Mouse (Mus musculus) forebrain, embryonic 10.5 days (tissue): ENCODE results near the gene Pum2. TPM values are rescaled to one million over a fixed set of nuclear protein-coding genes. Genes with fewer than 3 reads are reported as not detected.

ENCODE experiments used
- DNase-seq: peaks from one replicate; pipeline ENCODE4 v3.0.0-alpha.2; 2017; ENCODE audit warnings: low spot score; ENCODE audit errors: extremely low spot score
- H3K27ac ChIP-seq: fragments of 300-500 bp; sonication (generic); 2 replicates; pipeline ENCODE4 v1.5.1; 2016; ENCODE audit warnings: mild to moderate bottlenecking
- H3K27me3 ChIP-seq: fragments of 300-500 bp; sonication (generic); 2 replicates; pipeline ENCODE4 v1.6.1; 2016; ENCODE audit warnings: mild to moderate bottlenecking; ENCODE audit not compliant: poor library complexity, severe bottlenecking
- H3K36me3 ChIP-seq: fragments of 300-500 bp; sonication (generic); replicated peaks from 2 replicates; pipeline ENCODE4 v1.6.1; 2016; ENCODE audit warnings: mild to moderate bottlenecking, moderate library complexity
- H3K4me1 ChIP-seq: fragments of 300-500 bp; sonication (generic); 2 replicates; pipeline ENCODE4 v1.6.1; 2016
- H3K4me3 ChIP-seq: fragments of 300-500 bp; sonication (generic); 2 replicates; pipeline ENCODE4 v1.5.1; 2016; ENCODE audit warnings: mild to moderate bottlenecking, moderate library complexity
- H3K9me3 ChIP-seq: fragments of 300-500 bp; sonication (generic); 2 replicates; pipeline ENCODE4 v1.6.1; 2016; ENCODE audit warnings: mild to moderate bottlenecking, moderate library complexity
- WGBS: fragments of 180-500 bp; shearing (Covaris S2); methylation state at CpG from one replicate; pipeline ENCODE4 v1.1.7; 2016; 5-methylcytosine and 5-hydroxymethylcytosine counted together
- polyA plus RNA-seq: library from polyadenylated mRNA; unstranded; fragments of >200 nt; fragmentation: Nextera tagmentation; extraction: Ambion mirVana; gene quantifications from 2 replicates; pipeline ENCODE4 v1.2.1, GENCODE M21; 2016

Pum2 gene
- polyA plus RNA-seq, 1 experiment from 2014 or later, result 76.2 TPM

GRCm38 (mm10) chr12:8786984-8787730, 113.2 kb downstream of the Pum2 start:
- H3K4me1 ChIP-seq, result peaks cover 36% of the 10 kb centered on the region
- no peaks in the 10 kb centered on the region for H3K9me3 ChIP-seq
- H3K4me3 ChIP-seq, result no peak overlapping the region
- no peak for DNase-seq
- H3K27me3 ChIP-seq, result no peaks in the 10 kb centered on the region
- no peak overlapping the region for H3K27ac ChIP-seq
- WGBS, result 92% methylated on average over 12 of the region's 12 CpGs
- H3K36me3 ChIP-seq, result peaks cover 69% of the 10 kb centered on the region

- H3K9me3 ChIP-seq, result no peaks in the 10 kb centered on the region
- H3K4me1 ChIP-seq, result peaks cover 29% of the 10 kb centered on the region
- no peaks in the 10 kb centered on the region for H3K27me3 ChIP-seq
- peak overlapping the region; percentile 44; the same call in 1 of the 2 replicates for H3K27ac ChIP-seq
- WGBS, result 65% methylated on average over 3 of the region's 3 CpGs
- peaks cover 81% of the 10 kb centered on the region for H3K36me3 ChIP-seq
- DNase-seq, result no peak
- no peak overlapping the region for H3K4me3 ChIP-seq
Observed at GRCm38 (mm10) chr12:8788469-8788868, 114.5 kb downstream of the Pum2 start.

GRCm38 (mm10) chr12:8790615-8791014, 116.7 kb downstream of the Pum2 start:
- Histone ChIP-seq H3K4me3 (no peak overlapping the region), H3K9me3 (peaks cover 9% of the 10 kb centered on the region), H3K27ac (no peak overlapping the region), H3K27me3 (no peaks in the 10 kb centered on the region), H3K4me1 (peaks cover 29% of the 10 kb centered on the region), H3K36me3 (peaks cover 84% of the 10 kb centered on the region)
- DNase-seq, result no peak
- WGBS, result 95% methylated on average over 12 of the region's 12 CpGs

DNA sequence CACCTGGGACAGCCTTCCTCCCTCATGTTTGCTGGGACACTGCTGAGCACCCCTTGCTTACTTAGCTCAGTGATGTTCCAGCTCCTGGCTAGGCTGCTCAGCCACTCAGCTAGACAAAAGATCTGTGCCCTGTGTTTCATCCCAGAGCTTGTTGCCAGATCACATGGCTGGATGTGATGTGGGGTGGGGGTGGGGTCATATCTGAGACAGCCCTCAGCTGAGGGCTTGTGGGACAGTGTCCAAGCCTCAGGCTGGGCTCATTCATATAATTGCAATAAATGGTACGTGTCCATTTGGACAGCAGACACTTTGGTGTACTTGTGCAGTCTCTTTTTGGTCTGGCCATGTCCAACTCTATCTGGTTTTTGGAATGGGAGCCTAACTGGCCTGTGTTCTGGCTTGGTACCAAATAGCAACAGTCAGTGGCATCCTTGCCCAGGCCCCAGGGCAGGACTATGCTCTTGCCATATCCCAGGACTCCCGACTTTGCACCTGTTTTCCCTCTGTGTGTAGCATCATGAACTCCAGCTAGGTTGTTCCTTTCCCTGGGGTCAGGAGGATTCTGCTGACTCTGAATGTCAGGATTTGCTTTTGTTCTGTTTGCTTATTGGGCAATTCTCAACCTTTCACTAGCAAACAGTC, 119.6 kb downstream of the Pum2 start:
- H3K36me3 ChIP-seq, result peaks cover 74% of the 10 kb centered on the region
- H3K4me3 ChIP-seq, result no peak overlapping the region
- H3K4me1 ChIP-seq, result peaks cover 15% of the 10 kb centered on the region
- H3K9me3 ChIP-seq, result peaks cover 10% of the 10 kb centered on the region
- H3K27me3 ChIP-seq, result no peaks in the 10 kb centered on the region
- no peak for DNase-seq
- H3K27ac ChIP-seq, result no peak overlapping the region
- 94% methylated on average over 2 of the region's 2 CpGs for WGBS

- peaks cover 30% of the 10 kb centered on the region for H3K36me3 ChIP-seq
- no peak overlapping the region for H3K4me3 ChIP-seq
- H3K27ac ChIP-seq, result no peak overlapping the region
- DNase-seq, result no peak
- H3K9me3 ChIP-seq, result peaks cover 10% of the 10 kb centered on the region
- no peaks in the 10 kb centered on the region for H3K27me3 ChIP-seq
- 92% methylated on average over 7 of the region's 7 CpGs for WGBS
- peaks cover 11% of the 10 kb centered on the region; the same call in 1 of the 2 replicates for H3K4me1 ChIP-seq
Observed at GRCm38 (mm10) chr12:8797936-8798335, 124.0 kb downstream of the Pum2 start.

DNA sequence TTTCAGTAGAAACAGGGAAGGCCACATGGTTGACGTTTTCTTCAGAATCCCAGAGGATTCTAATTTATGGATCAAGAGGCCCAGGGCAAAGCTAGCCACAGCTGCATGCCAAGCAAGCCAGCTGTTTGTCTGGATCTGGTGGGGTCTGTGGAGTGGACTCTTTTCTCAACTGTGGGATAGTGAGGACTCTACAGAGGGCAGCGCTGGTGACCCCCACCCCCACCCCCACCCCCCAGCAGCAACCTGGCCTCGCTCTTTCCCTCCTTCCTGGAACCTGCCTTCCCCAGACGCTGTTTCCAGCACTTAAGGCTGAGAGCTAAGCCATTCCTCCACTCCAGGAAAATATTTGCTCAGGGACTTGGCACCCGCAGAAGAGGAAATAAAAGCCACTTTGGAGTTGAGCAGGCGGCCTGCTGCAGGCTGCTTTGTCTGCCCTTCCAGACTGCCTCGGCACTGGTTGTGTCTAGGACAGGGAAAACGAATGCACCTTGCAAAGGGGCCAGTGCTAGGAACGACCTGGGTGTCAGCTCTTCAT, 124.6 kb downstream of the Pum2 start:
- Histone ChIP-seq H3K27ac (0 out of 2 replicates have a peak overlapping the region, but pooled peaks have one; percentile 11), H3K27me3 (no peaks in the 10 kb centered on the region), H3K36me3 (peaks cover 24% of the 10 kb centered on the region), H3K4me1 (peaks cover 15% of the 10 kb centered on the region), H3K4me3 (no peak overlapping the region), H3K9me3 (peaks cover 10% of the 10 kb centered on the region)
- DNase-seq, result no peak
- WGBS, result 66% methylated on average over 9 of the region's 9 CpGs

Other genes starting within 250 kb of the Pum2 start
- gene Rhob, start 174.1 kb upstream of the Pum2 start, polyA plus RNA-seq, result 25.2 and 27.1 TPM in 2 replicates
- gene Slc7a15, start 75.1 kb upstream of the Pum2 start, polyA plus RNA-seq, result not detected in 2 replicates
- gene Sdc1, start 97.2 kb downstream of the Pum2 start, polyA plus RNA-seq, result 133 and 140 TPM in 2 replicates
- gene Laptm4a, start 247.5 kb downstream of the Pum2 start, polyA plus RNA-seq, result 178 and 181 TPM in 2 replicates